Mouse (Mus musculus) CD4-positive, CD25-positive, alpha-beta regulatory T cell, adult 2 months (primary cell): ENCODE measurements at regions not wholly inside any gene's neighbourhood (a gene's known extent, or its start where the extent isn't known, plus 50 kb on each side); places are given as distances from the start of the nearest gene placed in this dataset.

ENCODE experiments used
- DNase-seq: peaks from one replicate; pipeline ENCODE4 v3.0.0-alpha.2; 2012; ENCODE audit warnings: low read depth, low spot score

GRCm38 (mm10) chr3:128226930-128227585 lies 330.9 kb upstream of the Fam241a start:
- no peak for DNase-seq

DNA sequence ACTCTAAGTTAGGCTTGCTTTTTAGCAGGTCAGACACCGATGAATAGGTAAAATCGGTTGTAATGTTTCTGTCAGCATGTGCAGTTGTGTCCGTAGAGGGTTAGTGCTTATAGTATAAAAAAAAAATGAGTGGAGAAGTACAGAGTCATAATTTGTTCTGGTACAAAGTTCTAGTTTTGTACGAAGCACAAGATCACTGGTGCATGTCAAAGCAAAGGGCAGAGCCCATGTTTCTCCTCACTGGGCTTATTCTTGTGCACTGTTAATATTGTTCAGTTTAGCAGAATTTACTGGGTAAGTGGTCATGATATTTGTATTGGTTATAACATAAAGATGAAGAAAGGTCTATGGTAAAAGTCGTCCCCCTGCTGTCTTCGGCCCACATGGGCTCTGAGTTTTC lies 330.4 kb upstream of the Fam241a start:
- no peak for DNase-seq

DNA sequence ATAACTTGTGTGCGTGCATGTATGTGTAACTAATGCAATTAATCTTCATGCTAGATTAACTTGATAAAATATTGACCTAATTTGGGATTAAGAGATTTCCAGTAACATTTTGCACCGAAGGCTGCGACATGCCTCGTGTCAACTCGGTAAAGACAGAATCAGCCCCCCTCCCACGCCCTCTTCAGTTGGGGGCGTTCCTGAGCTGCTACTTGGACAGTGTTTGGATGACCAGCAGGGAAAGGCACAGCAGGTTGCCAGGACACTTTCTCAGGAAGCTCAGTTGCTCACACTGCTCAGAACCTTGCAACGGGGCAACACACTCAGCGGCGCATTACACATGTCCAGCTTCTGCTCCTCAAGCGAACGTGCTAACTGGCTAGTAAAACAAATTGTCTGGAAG lies 326.2 kb upstream of the Fam241a start:
- DNase-seq: no peak

DNA sequence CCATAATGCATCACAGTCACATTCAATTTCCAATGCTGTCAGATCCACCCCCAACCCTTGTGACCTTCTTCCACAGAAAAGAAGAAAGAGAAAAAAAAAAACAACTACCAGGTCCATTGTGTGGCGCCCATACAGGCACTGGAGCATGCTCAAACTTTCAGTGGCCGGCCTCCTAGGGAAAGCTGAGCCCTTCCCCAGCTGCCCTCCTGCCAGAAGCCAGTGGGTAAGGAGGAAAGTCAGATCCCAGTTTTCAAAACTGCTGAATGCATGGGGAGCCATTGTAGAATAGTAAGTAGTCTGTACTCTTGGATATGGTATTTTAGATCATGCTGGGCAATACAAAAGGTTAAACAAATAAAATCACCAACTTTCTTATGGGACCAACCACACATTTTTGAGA lies 325.5 kb upstream of the Fam241a start:
- no peak for DNase-seq

DNA sequence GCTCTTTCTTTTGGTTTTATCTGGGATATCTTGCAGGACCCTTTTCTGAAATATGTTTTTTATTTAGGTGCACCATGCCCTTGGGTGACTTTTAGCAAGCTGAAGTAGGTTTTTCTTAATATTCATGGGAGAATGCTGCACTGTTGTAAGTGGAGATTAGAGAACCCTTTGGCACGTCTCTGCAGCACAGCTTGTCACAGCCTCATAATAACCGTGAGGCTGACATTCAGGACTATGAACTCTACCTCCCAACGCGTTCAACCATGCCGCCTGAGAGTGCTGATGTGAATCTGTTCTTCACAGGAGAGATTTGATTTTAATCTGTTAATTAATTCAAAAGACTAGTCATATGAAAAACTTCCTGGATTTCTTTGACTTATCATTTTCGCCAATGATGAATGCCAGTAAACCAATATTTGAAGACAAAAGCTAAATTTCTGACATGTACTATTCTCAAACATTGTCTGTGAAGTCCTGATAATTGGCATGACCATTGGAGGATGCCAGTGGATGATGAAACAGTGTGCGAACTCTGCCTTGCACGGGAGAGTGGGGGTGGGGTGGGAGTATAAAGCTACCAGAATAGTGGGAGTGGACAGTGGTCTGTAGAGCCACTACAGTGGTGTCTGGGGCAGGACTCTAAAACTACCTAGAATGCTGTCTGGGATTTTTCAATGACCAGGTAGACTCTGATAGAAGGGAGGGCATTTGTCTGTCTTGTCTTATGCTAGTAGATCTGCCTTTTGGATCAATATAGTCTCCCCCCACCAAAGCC lies 324.8 kb upstream of the Fam241a start:
- no peak for DNase-seq

DNA sequence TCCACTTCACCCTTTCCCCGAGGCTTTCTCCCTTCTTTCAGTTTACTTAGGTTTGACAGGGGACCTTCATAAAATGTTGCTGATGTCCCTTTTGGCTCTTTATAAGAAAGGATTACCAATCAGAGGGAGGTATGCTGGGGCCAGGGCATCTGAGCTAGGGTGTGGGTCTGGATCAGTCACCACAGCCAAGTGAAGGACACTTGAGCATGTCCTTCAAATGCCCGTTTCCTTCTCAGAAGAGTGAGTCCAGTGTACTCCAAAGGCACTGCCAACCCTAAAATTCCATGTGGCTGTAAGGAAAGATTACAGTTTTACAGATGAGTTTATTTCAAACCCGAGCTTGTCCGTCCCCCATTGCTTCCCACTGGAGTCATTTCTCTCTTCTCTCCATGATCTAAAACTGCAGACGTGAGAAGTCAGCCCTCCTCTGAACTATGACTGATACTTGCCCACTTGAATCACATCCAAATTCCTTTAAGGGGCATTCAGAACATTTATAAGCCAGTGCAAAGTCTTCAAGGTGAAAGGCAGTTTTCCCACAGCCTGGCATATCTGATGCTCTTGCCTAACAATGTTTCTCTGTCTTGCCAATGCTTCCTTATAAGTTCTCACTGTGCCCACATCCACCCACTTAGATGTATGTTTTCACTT lies 321.8 kb upstream of the Fam241a start:
- no peak for DNase-seq

- no peak for DNase-seq
These were observed 316.1 kb upstream of the Fam241a start for GRCm38 (mm10) chr3:128212256-128212655.

DNA sequence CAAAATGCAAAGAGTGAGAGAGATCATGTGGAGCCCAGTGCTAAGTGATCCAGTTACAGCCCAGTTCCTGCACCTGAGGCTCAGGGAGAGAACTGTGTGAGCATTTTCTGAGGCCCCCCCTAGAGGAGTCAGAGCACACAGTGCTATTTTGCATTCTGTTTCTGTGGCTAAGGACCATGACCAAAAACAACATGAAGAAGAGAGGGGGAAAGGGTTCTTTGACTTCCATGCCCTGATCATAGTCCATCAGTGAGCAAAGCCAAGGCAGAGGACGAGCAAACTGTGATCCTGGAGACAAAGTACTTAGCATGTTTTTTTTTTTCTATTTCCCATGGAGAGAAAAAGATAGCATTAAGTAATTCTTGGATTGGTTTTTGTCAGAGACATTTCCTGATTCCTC lies 314.5 kb upstream of the Fam241a start:
- DNase-seq: no peak

- no peak for DNase-seq
These were observed 310.8 kb upstream of the Fam241a start for GRCm38 (mm10) chr3:128206948-128207347.

GRCm38 (mm10) chr3:128206483-128206882 lies 310.4 kb upstream of the Fam241a start:
- no peak for DNase-seq

DNA sequence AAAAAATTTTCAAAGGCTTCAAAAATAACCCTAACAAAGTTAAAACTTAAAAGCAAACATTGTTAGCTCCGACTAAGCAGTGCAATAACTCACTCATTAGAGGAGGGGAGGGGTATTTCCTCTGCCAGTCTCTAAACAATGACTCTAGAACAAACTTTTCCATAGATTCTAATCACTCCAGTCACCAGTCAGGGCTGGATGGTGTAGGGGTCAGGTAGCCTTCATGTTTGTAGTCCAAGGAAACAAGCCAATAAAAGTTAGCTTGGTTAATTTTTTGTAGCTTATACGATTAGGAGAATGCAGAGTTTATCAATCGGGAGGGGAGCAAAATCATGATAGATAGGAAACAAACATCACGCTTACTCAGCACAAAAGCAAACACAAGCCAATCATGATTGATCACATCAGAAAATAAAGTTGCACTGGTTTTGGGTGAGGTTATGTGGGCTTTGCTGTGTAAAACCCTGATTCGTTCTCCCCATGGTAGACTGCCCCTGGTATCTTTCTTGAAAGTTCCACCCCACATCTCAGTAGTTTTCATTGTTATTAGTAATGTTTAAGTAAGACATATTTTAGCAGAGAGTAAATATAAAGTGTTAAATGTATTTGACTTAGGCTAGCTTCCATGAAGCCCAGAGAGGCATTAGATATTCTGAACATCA lies 304.6 kb upstream of the Fam241a start:
- no peak for DNase-seq

DNA sequence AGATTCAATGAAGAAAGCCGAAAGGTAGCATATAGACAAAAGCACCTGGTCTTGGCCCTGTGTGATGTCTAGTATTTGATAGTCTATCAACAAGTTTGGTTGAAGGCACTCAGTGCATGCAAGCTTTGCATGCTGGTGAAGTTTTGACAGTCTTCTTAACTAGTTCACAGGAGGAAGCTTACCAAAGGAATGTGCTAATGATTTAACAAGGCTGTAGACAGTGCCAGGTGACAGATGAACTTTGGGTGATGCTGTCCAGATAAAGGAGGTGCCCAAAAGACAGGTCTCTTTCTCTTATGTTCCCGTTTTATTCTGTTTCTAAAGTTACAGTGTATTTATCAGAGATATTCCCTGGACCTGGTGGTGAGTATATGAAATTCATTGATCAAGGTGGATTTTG lies 303.3 kb upstream of the Fam241a start:
- DNase-seq: no peak

DNA sequence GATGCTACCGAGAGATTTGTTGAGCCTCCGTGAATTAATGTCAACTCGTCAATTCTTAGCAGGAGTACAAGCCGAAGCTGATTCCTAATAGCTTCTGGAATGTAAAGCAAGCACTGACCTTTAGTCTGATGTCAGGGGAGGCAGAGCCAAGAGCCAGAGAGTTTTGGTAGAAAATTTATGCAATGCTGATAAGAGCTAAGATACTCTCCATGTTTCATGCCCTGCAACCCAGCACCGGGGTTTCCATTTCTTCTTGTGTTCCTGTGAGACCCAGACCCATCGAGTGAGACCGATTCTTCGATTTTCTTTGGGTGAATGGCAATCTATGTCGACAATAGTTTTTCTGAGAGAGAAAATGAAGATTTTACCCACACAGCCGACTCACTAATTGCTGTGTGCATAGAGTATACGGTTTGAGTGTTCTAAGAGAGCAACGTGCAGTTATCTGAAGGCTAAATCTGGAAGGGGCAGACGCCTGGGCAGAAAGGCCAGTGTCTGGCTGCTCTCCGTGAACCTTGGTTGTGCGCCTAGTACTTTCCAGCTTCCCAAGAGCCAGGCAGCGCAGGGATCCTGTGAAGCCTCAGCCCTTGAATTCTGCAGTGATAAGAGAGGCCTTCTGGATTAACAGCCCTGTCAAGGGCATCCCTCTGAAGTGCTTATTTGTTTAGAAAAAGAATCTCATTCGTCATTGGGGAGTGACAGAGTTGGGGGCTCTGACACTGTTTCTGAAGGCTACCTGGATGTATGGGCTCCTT lies 296.1 kb upstream of the Fam241a start:
- DNase-seq: no peak

DNA sequence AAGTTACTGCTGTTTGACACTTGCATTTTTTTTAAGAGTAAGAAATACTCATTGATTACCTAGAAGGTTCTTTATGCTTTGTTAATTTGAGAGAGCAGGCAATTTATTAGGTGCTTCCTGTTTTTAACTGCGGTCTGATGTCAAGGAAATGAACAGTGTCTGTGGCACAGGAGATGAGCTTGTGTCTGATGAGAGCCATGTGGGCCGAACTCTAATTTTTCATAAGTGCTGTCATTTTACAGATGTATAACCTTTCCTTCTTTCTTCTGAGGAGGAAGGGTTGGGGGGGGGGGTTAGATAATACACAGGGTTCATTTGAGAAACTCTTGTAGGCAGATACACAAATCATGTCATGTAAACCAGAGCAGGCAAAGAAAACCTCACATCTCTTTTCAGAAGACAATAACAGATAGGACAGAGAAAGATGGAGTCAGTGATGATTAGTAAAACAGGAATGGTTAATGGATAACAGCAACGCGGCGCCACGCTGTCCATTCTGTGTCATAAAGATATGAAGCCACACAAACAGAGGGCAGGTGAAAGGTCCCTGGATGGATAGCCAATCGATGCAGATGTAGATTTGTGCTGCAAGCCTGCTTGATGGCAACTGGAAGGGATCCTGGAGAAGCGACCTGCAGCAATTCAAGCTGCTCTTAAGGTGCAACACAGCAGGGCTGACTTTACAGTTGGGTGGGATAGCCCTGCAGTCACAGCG lies 291.4 kb upstream of the Fam241a start:
- DNase-seq: no peak

- no peak for DNase-seq
These were observed 290.2 kb upstream of the Fam241a start for GRCm38 (mm10) chr3:128186278-128186677.

DNA sequence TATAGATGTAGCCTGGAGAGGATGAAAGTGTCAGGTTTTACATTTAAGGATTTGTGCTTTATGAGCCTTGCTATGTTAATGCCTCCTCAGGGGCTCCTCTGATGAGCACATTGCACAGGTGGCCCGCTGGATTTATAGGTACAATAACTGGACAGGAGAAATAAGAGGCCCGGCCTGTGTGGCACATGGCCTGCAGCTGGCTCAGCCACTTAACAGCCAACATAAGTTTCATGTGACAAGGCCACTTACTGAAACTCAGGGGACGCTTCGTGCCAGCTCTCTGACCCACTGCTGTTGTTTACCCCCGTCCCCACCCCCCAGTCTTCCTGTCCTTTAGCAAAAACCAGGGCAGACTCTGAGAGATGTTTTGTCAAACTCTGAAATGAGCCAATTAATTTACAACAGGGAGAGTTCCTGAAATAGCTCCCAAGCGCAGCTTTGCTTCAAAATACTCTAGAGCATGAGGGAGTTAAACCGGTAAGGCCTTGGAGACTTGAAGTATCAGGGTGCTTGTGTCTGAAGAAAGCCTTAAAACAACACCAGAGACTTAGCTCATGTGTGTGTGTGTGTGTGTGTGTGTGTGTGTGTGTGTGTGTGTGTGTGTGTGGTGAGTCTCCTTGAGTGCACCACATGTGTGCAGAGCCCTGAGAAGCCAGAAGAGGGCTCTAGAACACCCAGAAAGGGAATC lies 285.2 kb upstream of the Fam241a start:
- no peak for DNase-seq

DNA sequence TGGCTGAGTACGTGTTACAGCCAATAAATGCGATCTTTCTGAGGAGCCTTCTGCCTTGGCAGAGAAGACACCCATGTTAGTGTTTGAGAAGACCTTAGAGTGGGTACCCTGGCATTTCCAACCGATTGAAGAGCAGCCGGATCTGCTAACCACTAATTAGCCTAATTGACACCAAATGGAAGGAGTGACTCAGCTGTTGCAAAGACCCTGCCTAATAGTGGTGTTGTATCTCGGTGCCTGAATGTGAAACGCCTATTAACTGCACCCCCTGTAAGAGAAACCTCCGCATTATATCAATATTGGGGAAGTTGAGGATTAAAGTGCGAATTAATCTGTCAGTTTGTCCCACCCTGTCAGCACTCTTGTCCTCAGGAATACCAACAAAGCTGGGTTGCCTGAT lies 253.1 kb upstream of the Fam241a start:
- DNase-seq: no peak

DNA sequence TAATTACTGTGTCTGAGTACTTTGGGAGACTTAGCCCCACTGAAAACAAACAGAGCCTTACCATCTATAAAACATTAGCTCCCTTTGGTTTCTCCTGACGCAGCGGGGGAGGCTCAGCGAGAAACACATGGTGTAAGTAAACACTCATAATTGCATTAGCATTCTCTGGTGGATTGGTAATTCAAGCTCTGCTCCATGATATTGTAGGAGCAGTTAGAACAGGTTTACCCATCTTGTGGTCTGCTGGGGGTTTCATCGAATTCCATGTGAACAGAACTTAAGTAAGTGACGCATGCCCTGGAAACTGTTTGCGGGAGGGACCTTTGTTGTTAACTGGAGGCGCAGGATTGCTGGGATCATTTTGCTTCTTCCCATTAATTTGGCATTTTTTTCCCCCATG lies 249.2 kb upstream of the Fam241a start:
- DNase-seq: no peak

DNA sequence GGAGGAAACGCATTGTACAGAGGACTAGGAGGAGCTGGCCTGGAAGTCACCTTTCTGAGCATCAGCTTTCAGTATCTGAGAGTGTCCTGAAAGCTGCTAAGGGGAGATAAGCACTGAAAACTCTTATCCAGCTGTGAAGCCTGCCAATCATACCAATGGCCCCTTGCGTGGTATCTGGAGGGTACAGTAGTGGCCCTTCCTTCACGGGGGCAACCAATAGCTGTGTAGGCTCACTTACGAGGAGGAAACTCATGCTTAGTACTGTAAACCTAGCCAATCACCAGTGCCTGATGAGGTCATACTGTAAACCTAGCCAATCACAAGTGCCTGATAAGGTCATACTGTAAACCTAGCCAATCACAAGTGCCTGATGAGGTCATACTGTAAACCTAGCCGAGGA lies 231.7 kb upstream of the Fam241a start:
- no peak for DNase-seq

DNA sequence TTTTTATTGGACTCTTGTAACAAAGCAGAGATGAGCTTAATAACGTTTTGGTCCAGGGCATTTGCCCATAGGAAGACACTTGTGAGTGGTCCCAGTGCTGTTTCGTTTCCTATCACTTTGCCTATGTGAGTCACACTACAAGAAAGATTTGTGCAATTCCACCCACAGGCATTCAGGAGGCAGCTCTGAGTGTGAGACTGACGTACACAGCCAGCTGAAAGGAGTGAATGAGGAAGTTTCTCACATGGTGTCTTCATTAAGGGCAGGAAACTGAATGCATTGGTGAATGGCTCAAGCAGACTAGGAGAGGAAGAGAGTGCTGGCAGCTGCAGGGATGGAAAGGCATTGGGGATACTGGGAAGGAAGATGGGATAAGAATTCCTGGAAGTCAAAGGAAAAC lies 230.5 kb upstream of the Fam241a start:
- no peak for DNase-seq
